Mouse (Mus musculus): ENCODE data around the gene Cacna2d2. TPM values are rescaled to one million over a fixed set of nuclear protein-coding genes. Genes with fewer than 3 reads are reported as not detected.
"Not testable (repeated sequence)": the region's sequence is repeated elsewhere in the genome, so short reads cannot be mapped to it uniquely, and the experiment has no call there.

The Cacna2d2 gene
- polyA plus RNA-seq, 1 experiment from 2014 or later: 0.77 TPM

DNA sequence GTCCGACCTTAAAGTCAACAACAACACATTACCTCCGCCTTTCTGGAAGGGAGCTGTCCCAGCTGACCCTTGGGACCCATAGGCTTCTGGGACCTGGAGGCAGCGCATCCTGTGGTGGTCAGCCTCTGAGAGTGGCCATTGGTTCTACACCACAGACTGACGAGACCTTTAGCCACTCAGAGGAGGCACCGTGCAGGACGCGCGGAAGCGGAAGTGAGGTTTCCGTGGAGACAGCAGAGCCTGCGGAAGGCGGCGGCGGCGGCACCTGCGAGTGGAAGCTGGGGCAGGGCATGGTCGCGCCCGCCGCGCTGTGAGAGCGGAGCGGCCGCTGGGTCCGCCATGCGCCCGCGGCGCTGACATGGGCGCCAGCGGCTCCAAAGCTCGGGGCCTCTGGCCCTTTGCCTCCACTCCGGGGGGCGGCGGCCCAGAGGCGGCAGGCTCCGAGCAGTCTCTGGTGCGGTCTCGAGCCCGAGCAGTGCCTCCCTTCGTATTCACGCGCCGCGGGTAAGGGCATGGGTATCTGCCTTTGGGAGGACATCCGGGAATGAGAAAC lies 163.7 kb downstream of the Cacna2d2 start, which contains the start of gene Tusc2:
Gene Tusc2 (plus strand): TSS at position 227 of the 553 bp plus-strand sequence.
- Histone ChIP-seq H3K4me2 (ENCODE audit: low read depth, low read length) (peak within 1 kb of the TSS; percentile 74), H3K36me3 (ENCODE audit: control insufficient read depth, insufficient read depth, low read length) (peaks cover 18% of the 10 kb centered on the region), H3K27me3 (replicated peaks; ENCODE audit: control insufficient read depth, insufficient read depth, low read length) (no peaks in the 10 kb centered on the region), H3K9ac (ENCODE audit: low read depth, low read length) (peak within 1 kb of the TSS; percentile 87), H3K4me1 (ENCODE audit: control insufficient read depth, insufficient read depth, low read length) (peaks cover 30% of the 10 kb centered on the region), H3K4me3 (ENCODE audit: low read length) (peak within 1 kb of the TSS; percentile 93), H3K9me3 (ENCODE audit: control insufficient read depth, low read length) (no peaks in the 10 kb centered on the region), H3K27ac (ENCODE audit: low read length) (peak within 1 kb of the TSS; percentile 59)
- ATAC-seq: peak; percentile 95
- 0% methylated on average over 46 of the region's 46 CpGs for whole genome bisulfite sequencing

DNA sequence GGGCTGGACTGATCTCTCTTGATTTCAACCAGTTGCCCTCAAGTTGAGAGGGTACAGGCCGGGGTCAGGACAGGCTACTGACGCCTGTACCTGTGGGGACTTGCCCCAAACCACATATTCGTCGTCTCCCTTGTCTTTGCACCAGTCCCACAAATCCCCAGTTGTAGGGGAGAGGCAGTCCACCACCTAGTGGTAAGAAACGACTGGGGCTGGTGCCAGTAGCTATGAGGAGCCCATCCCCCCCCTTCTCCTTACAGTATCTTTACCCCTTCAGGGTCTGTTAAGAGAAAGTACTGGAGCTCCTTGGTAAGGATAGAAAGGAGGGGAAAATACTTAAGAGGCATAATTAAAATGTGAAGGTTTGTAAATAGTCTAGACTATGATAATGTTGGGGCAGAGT lies 166.1 kb downstream of the Cacna2d2 start:
- ATAC-seq; H3K4me2 ChIP-seq (ENCODE audit: low read depth, low read length); H3K9me3 ChIP-seq (ENCODE audit: control insufficient read depth, low read length); H3K27me3 ChIP-seq (replicated peaks; ENCODE audit: control insufficient read depth, insufficient read depth, low read length); H3K4me3 ChIP-seq (ENCODE audit: low read length): not testable (repeated sequence)
- Histone ChIP-seq H3K9ac (ENCODE audit: low read depth, low read length) (peak overlapping the region; percentile 27; the same call in 1 of the 2 replicates), H3K4me1 (ENCODE audit: control insufficient read depth, insufficient read depth, low read length) (peaks cover 38% of the 10 kb centered on the region), H3K36me3 (ENCODE audit: control insufficient read depth, insufficient read depth, low read length) (peaks cover 12% of the 10 kb centered on the region; the same call in 1 of the 2 replicates), H3K27ac (ENCODE audit: low read length) (peak overlapping the region; percentile 13; the same call in 1 of the 2 replicates)
- WGBS: 54% methylated on average over 5 of the region's 5 CpGs

DNA sequence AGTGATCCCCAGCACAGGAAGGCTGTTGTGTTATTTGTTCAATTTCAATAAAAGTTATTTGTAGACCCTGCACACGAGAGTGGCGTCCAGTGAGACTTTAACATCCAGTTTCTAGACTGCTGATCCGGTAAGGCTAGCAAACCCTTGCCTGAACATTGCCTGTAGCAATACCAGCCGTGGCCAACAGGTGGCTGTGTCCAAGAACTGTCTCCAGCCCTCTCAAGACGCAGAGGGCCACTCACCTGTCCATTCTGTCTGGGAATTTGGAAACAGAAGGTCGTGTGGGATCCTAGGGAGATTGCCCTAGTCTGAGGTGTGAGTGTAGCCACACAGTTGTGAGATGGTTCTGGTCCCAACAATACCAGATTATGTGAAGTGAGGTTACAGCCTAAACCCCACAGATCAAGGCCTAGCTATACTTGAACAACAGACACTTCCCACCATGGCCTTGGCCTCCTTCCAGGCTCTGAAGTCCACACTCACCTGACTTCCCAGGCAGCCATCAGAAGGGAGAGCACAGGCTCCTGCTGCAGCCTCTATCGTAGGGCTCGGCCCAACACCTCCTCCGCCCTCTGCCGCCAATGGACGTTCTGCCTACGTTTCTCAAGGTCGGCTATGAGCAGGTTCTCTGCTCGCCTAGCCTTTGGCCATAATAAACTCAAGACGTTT lies 166.8 kb downstream of the Cacna2d2 start:
- Histone ChIP-seq H3K4me3 (ENCODE audit: low read length) (peak overlapping the region; percentile 13; the same call in 1 of the 2 replicates), H3K4me2 (ENCODE audit: low read depth, low read length) (peak overlapping the region; percentile 32), H3K4me1 (ENCODE audit: control insufficient read depth, insufficient read depth, low read length) (peaks cover 44% of the 10 kb centered on the region), H3K36me3 (ENCODE audit: control insufficient read depth, insufficient read depth, low read length) (peaks cover 11% of the 10 kb centered on the region; the same call in 1 of the 2 replicates), H3K9ac (ENCODE audit: low read depth, low read length) (0 out of 2 replicates have a peak overlapping the region, but pooled peaks have one; percentile 34), H3K27me3 (replicated peaks; ENCODE audit: control insufficient read depth, insufficient read depth, low read length) (no peaks in the 10 kb centered on the region), H3K27ac (ENCODE audit: low read length) (peak overlapping the region; percentile 72), H3K9me3 (ENCODE audit: control insufficient read depth, low read length) (no peaks in the 10 kb centered on the region)
- 50% methylated on average over 15 of the region's 15 CpGs for WGBS
- ATAC-seq: no peak

DNA sequence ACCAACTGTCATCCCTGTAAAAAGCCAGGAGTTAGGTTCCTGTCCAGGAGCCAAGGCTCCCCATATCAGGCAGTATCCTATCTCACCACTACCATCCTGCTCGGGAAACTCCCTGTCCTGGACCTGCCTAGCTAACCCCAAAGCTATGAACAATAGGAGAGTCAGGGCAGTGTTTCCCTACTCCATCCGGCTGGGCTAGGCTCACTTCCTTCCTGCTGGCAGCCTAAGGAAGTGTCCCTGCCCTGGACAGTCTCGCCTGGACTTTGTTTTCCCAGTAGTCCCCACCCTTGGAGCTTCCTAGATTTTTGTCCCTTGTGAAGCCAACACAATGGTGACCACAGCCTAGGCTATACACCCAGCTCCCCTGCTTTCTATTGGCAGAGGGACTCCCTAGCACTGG lies 167.4 kb downstream of the Cacna2d2 start:
- 44% methylated on average over 3 of the region's 3 CpGs for WGBS
- no peak for ATAC-seq
- H3K4me2 ChIP-seq (ENCODE audit: low read depth, low read length): peak overlapping the region; percentile 32; the same call in 1 of the 2 replicates
- H3K4me1 ChIP-seq (ENCODE audit: control insufficient read depth, insufficient read depth, low read length): peaks cover 51% of the 10 kb centered on the region
- H3K27ac ChIP-seq (ENCODE audit: low read length): peak overlapping the region; percentile 72
- peak overlapping the region; percentile 34; the same call in 1 of the 2 replicates for H3K9ac ChIP-seq (ENCODE audit: low read depth, low read length)
- no peaks in the 10 kb centered on the region for H3K27me3 ChIP-seq (replicated peaks; ENCODE audit: control insufficient read depth, insufficient read depth, low read length)
- no peaks in the 10 kb centered on the region for H3K9me3 ChIP-seq (ENCODE audit: control insufficient read depth, low read length)
- peaks cover 7% of the 10 kb centered on the region; the same call in 1 of the 2 replicates for H3K36me3 ChIP-seq (ENCODE audit: control insufficient read depth, insufficient read depth, low read length)
- H3K4me3 ChIP-seq (ENCODE audit: low read length): peak overlapping the region; percentile 13; the same call in 1 of the 2 replicates

GRCm38 (mm10) chr9:107567702-107568319 lies 168.4 kb downstream of the Cacna2d2 start, which contains the start of gene Hyal2:
TSS of gene Hyal2 (plus strand) at chr9:107567945.
- Histone ChIP-seq H3K9me3 (ENCODE audit: control insufficient read depth, low read length) (no peaks in the 10 kb centered on the region), H3K36me3 (ENCODE audit: control insufficient read depth, insufficient read depth, low read length) (peaks cover 6% of the 10 kb centered on the region; the same call in 1 of the 2 replicates), H3K9ac (ENCODE audit: low read depth, low read length) (peak within 1 kb of the TSS; percentile 85), H3K4me2 (ENCODE audit: low read depth, low read length) (peak within 1 kb of the TSS; percentile 74), H3K4me1 (ENCODE audit: control insufficient read depth, insufficient read depth, low read length) (peaks cover 56% of the 10 kb centered on the region), H3K27me3 (replicated peaks; ENCODE audit: control insufficient read depth, insufficient read depth, low read length) (no peaks in the 10 kb centered on the region), H3K4me3 (ENCODE audit: low read length) (peak within 1 kb of the TSS; percentile 78), H3K27ac (ENCODE audit: low read length) (peak within 1 kb of the TSS; percentile 72)
- 6% methylated on average over 18 of the region's 18 CpGs for WGBS
- no peak for ATAC-seq

- Histone ChIP-seq H3K27ac (ENCODE audit: low read length) (peak overlapping the region; percentile 72), H3K4me3 (ENCODE audit: low read length) (peak overlapping the region; percentile 78), H3K27me3 (replicated peaks; ENCODE audit: control insufficient read depth, insufficient read depth, low read length) (no peaks in the 10 kb centered on the region), H3K4me2 (ENCODE audit: low read depth, low read length) (peak overlapping the region; percentile 74), H3K9me3 (ENCODE audit: control insufficient read depth, low read length) (no peaks in the 10 kb centered on the region), H3K4me1 (ENCODE audit: control insufficient read depth, insufficient read depth, low read length) (peaks cover 55% of the 10 kb centered on the region), H3K9ac (ENCODE audit: low read depth, low read length) (peak overlapping the region; percentile 85), H3K36me3 (ENCODE audit: control insufficient read depth, insufficient read depth, low read length) (peaks cover 6% of the 10 kb centered on the region; the same call in 1 of the 2 replicates)
- ATAC-seq: peak; percentile 82
- WGBS: under 1% methylated on average over 41 of the region's 41 CpGs
Observed at GRCm38 (mm10) chr9:107568331-107569261, 169.2 kb downstream of the Cacna2d2 start.

GRCm38 (mm10) chr9:107569270-107569669 lies 169.9 kb downstream of the Cacna2d2 start:
- H3K27ac ChIP-seq (ENCODE audit: low read length): peak overlapping the region; percentile 72
- peaks cover 49% of the 10 kb centered on the region for H3K4me1 ChIP-seq (ENCODE audit: control insufficient read depth, insufficient read depth, low read length)
- H3K9me3 ChIP-seq (ENCODE audit: control insufficient read depth, low read length): no peaks in the 10 kb centered on the region
- peak; percentile 22 for ATAC-seq
- under 1% methylated on average over 23 of the region's 23 CpGs for WGBS
- peaks cover 6% of the 10 kb centered on the region; the same call in 1 of the 2 replicates for H3K36me3 ChIP-seq (ENCODE audit: control insufficient read depth, insufficient read depth, low read length)
- no peaks in the 10 kb centered on the region for H3K27me3 ChIP-seq (replicated peaks; ENCODE audit: control insufficient read depth, insufficient read depth, low read length)
- H3K4me3 ChIP-seq (ENCODE audit: low read length): peak overlapping the region; percentile 78
- H3K4me2 ChIP-seq (ENCODE audit: low read depth, low read length): peak overlapping the region; percentile 74
- peak overlapping the region; percentile 85 for H3K9ac ChIP-seq (ENCODE audit: low read depth, low read length)

GRCm38 (mm10) chr9:107570016-107570415 lies 170.6 kb downstream of the Cacna2d2 start:
- no peak for ATAC-seq
- peak overlapping the region; percentile 72; the same call in 1 of the 2 replicates for H3K27ac ChIP-seq (ENCODE audit: low read length)
- H3K4me1 ChIP-seq (ENCODE audit: control insufficient read depth, insufficient read depth, low read length): peaks cover 45% of the 10 kb centered on the region
- no peaks in the 10 kb centered on the region for H3K27me3 ChIP-seq (replicated peaks; ENCODE audit: control insufficient read depth, insufficient read depth, low read length)
- peak overlapping the region; percentile 78 for H3K4me3 ChIP-seq (ENCODE audit: low read length)
- 37% methylated on average over 13 of the region's 13 CpGs for WGBS
- peaks cover 6% of the 10 kb centered on the region; the same call in 1 of the 2 replicates for H3K36me3 ChIP-seq (ENCODE audit: control insufficient read depth, insufficient read depth, low read length)
- H3K4me2 ChIP-seq (ENCODE audit: low read depth, low read length): peak overlapping the region; percentile 74
- no peaks in the 10 kb centered on the region for H3K9me3 ChIP-seq (ENCODE audit: control insufficient read depth, low read length)
- peak overlapping the region; percentile 85 for H3K9ac ChIP-seq (ENCODE audit: low read depth, low read length)

Data from intestine, embryonic 16.5 days (tissue).